Mouse (Mus musculus): ENCODE measurements around the gene Gas2l3. TPM values are rescaled to one million over a fixed set of nuclear protein-coding genes. Genes with fewer than 3 reads are reported as not detected.

The Gas2l3 gene
- polyA plus RNA-seq, 1 experiment from 2014 or later: 16.8 TPM

DNA sequence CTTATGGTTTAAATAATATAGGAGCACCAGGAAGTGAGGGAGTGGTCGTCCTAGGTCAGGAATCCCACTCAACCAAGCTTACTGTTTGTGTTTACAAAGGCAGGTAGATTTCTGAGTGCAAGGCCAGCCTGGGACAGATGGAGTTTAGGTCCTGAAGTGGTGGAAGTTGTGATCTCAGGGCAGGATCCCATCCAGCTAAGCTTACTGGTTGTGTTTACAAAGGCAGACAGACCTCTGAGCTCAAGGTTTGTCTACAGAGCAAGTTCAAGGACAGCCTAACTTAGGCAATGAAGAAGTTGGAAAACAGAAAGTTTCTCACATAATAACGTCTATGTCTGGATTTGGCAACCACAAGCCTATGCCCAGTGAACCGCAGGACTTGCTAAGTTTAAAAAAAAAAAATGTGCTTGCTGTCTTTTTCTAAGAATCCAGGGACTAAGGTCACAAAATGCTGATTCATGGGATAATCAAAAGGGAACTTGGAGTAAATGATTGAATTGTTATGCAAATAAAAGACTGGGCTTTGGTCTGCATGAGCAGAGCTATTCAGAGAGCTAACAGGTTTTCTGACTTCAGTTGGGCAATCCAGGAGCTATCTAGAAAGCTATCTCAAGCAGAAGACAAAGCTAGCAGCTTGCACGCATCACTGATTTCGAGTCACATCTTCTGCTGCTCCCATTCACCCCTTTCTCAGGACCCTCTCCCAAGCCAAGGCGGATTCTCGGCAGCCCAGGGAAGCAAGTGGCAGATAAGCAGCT lies 27.0 kb upstream of the Gas2l3 start:
- no peak overlapping the region for H3K4me2 ChIP-seq
- H3K4me1 ChIP-seq: no peaks in the 10 kb centered on the region
- H3K4me3 ChIP-seq: no peak overlapping the region
- peaks cover 12% of the 10 kb centered on the region; the same call in 1 of the 2 replicates for H3K9me3 ChIP-seq
- no peaks in the 10 kb centered on the region for H3K36me3 ChIP-seq
- no peak overlapping the region for H3K9ac ChIP-seq
- H3K27ac ChIP-seq (replicated peaks): no peak overlapping the region
- no peaks in the 10 kb centered on the region for H3K27me3 ChIP-seq (replicated peaks)
- WGBS: 64% methylated on average over 7 of the region's 7 CpGs
- no peak for ATAC-seq (ENCODE audit: extremely low read depth, insufficient number of reproducible peaks, low FRiP score, low TSS enrichment)

DNA sequence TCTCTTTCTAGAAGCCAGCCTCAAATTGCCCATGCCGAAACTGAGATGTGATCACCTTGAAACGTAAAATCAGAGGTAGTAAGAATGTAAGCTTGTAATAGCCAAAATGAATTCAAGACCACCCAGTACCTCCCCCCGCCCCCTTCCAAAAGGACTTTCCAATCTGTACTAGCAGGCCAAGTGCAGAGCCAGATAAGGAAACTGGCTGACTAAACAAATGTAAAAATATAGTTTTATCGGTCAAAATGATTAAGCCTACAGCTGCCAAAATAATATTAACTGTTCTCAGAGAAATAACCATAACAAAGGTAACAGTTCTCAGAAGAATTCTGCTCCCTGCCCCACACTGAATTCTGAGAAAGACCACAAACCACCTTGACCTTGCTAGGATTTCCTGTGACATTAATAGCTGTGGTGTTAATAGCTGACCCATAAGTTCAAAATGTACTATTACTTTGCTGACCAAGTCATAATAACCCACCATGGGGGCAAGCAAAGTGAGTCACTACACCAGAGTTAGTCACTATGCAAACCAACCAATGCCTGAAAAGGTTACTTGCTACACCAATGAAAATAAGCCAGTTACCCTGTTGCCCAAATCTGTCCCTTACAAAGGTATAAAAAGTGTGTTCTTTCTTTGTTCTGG lies 21.1 kb upstream of the Gas2l3 start:
- no peak overlapping the region for H3K27ac ChIP-seq (replicated peaks)
- H3K4me1 ChIP-seq: 0 out of 2 replicates have a peak, but pooled peaks cover 4% of the 10 kb centered on the region
- peaks cover 2% of the 10 kb centered on the region; the same call in 1 of the 2 replicates for H3K9me3 ChIP-seq
- ATAC-seq (ENCODE audit: extremely low read depth, insufficient number of reproducible peaks, low FRiP score, low TSS enrichment): no peak
- no peaks in the 10 kb centered on the region for H3K36me3 ChIP-seq
- H3K27me3 ChIP-seq (replicated peaks): no peaks in the 10 kb centered on the region
- no peak overlapping the region for H3K4me2 ChIP-seq
- H3K9ac ChIP-seq: no peak overlapping the region
- no peak overlapping the region for H3K4me3 ChIP-seq
- WGBS: 69% methylated on average over 4 of the region's 4 CpGs

DNA sequence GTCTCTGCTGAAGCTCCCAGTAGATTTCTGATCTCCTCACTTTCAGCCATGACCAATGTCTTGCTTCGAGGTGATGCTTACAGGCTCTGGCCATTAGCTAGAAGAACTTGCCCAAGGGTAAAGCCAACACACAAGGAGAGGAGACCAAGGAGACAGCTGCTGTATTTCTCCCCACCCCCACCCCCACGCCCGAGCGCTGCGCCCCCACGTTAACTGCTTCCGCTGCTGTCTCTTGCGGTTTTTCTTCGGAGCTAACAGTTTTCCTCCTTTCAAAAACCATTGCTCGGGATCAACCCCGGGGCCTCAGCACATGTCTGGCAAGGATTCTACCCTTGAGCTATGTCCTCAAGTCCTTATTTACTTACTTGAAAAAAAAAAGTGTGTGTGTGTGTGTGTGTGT lies 19.1 kb upstream of the Gas2l3 start:
- Histone ChIP-seq H3K4me2 (no peak overlapping the region), H3K27ac (replicated peaks) (no peak overlapping the region), H3K36me3 (no peaks in the 10 kb centered on the region), H3K4me1 (0 out of 2 replicates have a peak, but pooled peaks cover 8% of the 10 kb centered on the region), H3K9ac (no peak overlapping the region), H3K4me3 (no peak overlapping the region), H3K27me3 (replicated peaks) (no peaks in the 10 kb centered on the region), H3K9me3 (no peaks in the 10 kb centered on the region)
- ATAC-seq (ENCODE audit: extremely low read depth, insufficient number of reproducible peaks, low FRiP score, low TSS enrichment): no peak
- WGBS: 76% methylated on average over 11 of the region's 11 CpGs

DNA sequence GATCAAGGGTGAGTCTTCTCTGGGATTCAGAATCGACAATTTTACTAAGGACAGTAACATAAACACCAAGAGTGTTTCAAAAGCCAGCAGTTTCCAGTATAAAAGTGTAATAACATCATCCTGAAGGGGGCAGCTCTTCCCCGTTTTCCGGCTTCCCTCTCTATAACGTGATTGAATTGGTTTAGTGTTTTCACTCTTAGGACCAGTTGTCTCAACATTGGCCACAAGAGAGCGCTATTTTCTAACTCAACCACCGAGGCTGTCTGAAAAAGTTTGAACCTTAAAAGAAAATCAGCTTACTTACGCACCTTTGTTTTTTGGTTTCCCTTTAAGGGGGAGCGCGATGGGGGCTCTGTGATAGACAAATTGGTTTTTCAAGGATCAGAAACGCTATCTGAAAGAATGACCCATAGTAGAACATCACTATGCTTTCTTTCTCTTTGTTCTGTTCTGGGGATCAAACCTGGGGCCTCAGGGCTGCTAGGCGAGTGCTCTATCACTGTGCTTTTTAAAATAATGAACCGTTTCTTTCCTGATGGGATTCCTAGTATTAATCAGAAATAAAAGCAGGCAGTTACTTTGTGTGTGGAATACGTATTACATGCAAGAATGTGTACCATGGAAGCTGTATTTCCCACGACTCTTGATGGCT lies 18.2 kb upstream of the Gas2l3 start:
- Histone ChIP-seq H3K9me3 (no peaks in the 10 kb centered on the region), H3K36me3 (no peaks in the 10 kb centered on the region), H3K9ac (peak overlapping the region; percentile 62), H3K4me3 (0 out of 2 replicates have a peak overlapping the region, but pooled peaks have one; percentile 22), H3K4me1 (0 out of 2 replicates have a peak, but pooled peaks cover 8% of the 10 kb centered on the region), H3K27ac (replicated peaks) (no peak overlapping the region), H3K4me2 (peak overlapping the region; percentile 47), H3K27me3 (replicated peaks) (no peaks in the 10 kb centered on the region)
- ATAC-seq (ENCODE audit: extremely low read depth, insufficient number of reproducible peaks, low FRiP score, low TSS enrichment): no peak
- WGBS: 22% methylated on average over 14 of the region's 14 CpGs

DNA sequence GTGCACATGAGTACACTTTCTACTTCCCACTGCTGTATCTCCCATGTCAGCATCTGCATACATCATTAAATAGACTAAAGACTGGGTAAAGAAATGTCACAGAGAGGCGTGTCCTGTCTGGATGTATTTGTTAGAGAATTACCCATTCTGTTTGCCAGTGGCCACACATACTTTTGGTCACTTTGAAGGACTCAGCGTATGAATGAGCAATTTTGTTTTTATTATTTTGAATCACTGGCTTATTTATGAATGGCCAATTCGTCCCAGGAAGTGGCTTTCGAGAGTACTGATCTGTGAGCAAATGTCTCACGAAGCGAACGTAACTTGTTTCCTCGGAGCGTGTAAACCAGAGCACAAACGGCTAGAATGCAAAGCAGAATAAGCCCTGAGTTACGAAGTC lies 17.2 kb upstream of the Gas2l3 start:
- no peak overlapping the region for H3K4me2 ChIP-seq
- H3K27ac ChIP-seq (replicated peaks): no peak overlapping the region
- H3K9me3 ChIP-seq: no peaks in the 10 kb centered on the region
- no peaks in the 10 kb centered on the region for H3K27me3 ChIP-seq (replicated peaks)
- H3K4me1 ChIP-seq: 0 out of 2 replicates have a peak, but pooled peaks cover 8% of the 10 kb centered on the region
- no peaks in the 10 kb centered on the region for H3K36me3 ChIP-seq
- H3K9ac ChIP-seq: no peak overlapping the region
- no peak for ATAC-seq (ENCODE audit: extremely low read depth, insufficient number of reproducible peaks, low FRiP score, low TSS enrichment)
- WGBS: 87% methylated on average over 11 of the region's 11 CpGs
- H3K4me3 ChIP-seq: no peak overlapping the region

DNA sequence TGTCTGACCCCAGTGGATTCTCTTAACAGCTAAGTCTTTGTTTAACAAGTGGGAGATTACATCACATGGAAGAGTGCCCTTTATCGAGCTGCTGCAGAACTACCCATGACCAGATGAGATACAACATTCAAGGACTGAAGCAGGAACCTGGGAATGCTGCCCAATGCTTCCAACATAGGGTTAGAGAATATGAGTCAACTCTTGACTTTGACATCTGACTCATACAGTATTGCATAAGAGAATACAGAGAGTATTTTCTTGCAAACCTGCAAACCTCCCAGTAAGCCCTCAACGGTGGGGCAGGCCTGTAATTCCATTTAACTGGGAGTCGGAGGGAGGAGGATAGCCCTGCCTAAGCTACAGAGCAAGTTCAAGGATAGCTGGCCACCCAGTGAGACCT lies 15.0 kb upstream of the Gas2l3 start:
- Histone ChIP-seq H3K27ac (replicated peaks) (no peak overlapping the region), H3K9me3 (no peaks in the 10 kb centered on the region), H3K9ac (no peak overlapping the region), H3K4me3 (no peak overlapping the region), H3K36me3 (no peaks in the 10 kb centered on the region), H3K4me1 (0 out of 2 replicates have a peak, but pooled peaks cover 4% of the 10 kb centered on the region), H3K4me2 (no peak overlapping the region), H3K27me3 (replicated peaks) (no peaks in the 10 kb centered on the region)
- ATAC-seq (ENCODE audit: extremely low read depth, insufficient number of reproducible peaks, low FRiP score, low TSS enrichment): no peak
- 50% methylated on average over 3 of the region's 3 CpGs for WGBS

DNA sequence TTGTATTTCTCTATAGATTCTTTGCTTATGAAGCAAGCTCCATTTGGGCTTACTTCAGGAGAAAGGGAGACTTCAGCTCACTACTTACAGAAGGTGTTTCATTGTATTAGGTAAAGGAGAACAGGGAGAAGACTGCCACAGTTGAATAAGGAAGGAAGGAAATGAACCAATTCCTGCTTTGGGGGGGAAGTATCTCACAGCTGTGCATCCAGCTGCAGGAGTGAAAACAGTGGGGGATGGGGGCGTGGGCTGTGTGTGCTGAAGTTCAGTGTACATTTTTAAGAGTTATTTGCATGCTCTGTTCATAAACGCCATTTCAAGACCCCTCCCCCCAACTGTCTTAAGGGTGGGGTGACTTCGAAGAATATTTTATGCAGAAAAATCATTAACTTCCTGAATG lies 10.0 kb upstream of the Gas2l3 start:
- no peaks in the 10 kb centered on the region for H3K27me3 ChIP-seq (replicated peaks)
- WGBS: 64% methylated on average over 3 of the region's 3 CpGs
- no peak overlapping the region for H3K9ac ChIP-seq
- H3K36me3 ChIP-seq: no peaks in the 10 kb centered on the region
- no peak overlapping the region for H3K4me2 ChIP-seq
- ATAC-seq (ENCODE audit: extremely low read depth, insufficient number of reproducible peaks, low FRiP score, low TSS enrichment): no peak
- H3K4me3 ChIP-seq: no peak overlapping the region
- H3K4me1 ChIP-seq: peaks cover 7% of the 10 kb centered on the region; the same call in 1 of the 2 replicates
- H3K9me3 ChIP-seq: no peaks in the 10 kb centered on the region
- H3K27ac ChIP-seq (replicated peaks): no peak overlapping the region

DNA sequence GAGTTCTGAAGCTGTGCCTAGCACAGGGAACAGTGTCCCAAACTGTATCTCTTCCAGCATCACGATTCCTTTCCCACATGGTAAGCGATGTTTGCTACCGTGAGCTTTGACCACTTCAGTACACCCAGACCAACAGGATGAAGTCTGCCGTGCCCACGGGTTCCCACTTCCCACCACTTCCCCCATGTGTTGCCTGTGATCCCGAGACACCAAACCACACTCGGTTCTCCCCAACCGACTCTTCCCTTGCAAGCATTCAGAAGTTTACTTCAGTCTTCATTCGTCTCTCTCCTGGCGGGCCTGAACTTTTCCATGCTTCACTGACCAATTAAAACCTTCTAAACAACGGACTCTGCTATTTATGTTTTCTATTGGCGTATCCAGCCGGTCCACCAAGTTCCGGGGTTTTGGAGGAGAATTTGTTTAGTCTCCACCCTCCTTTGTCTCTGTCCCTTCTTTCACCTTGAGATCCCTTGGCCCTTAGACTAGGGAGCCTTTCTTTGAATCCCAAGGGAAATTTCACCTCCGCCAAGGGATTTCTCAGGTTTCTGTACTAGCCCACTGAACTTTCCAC lies 9.4 kb upstream of the Gas2l3 start:
- H3K36me3 ChIP-seq: no peaks in the 10 kb centered on the region
- ATAC-seq (ENCODE audit: extremely low read depth, insufficient number of reproducible peaks, low FRiP score, low TSS enrichment): no peak
- H3K4me3 ChIP-seq: no peak overlapping the region
- no peaks in the 10 kb centered on the region for H3K27me3 ChIP-seq (replicated peaks)
- peaks cover 4% of the 10 kb centered on the region; the same call in 1 of the 2 replicates for H3K4me1 ChIP-seq
- 77% methylated on average over 15 of the region's 15 CpGs for WGBS
- H3K9me3 ChIP-seq: no peaks in the 10 kb centered on the region
- H3K4me2 ChIP-seq: no peak overlapping the region
- H3K9ac ChIP-seq: no peak overlapping the region
- no peak overlapping the region for H3K27ac ChIP-seq (replicated peaks)

DNA sequence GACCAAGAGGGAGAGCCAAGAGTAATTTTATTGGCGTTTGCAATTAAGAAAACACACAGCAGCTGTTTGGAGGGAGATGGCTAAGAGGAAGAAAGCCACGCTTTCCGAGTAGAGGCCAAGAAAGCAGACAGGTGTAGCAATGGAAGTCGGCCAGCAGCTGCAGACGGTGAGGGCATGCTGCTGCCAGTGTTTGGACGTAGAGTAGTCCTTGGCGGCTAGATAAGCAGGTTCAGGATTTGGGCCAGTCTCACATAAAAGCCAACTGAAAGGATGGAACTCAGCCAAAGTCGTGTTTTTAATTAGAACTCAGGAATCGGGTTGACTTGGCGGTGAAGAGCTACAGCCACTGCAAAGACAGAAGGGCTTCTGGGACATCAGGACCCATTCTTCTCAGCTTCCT lies 6.6 kb upstream of the Gas2l3 start:
- Histone ChIP-seq H3K4me3 (no peak overlapping the region), H3K4me2 (no peak overlapping the region), H3K9ac (no peak overlapping the region), H3K27me3 (replicated peaks) (no peaks in the 10 kb centered on the region), H3K9me3 (no peaks in the 10 kb centered on the region), H3K27ac (replicated peaks) (no peak overlapping the region), H3K36me3 (no peaks in the 10 kb centered on the region), H3K4me1 (peaks cover 4% of the 10 kb centered on the region; the same call in 1 of the 2 replicates)
- ATAC-seq (ENCODE audit: extremely low read depth, insufficient number of reproducible peaks, low FRiP score, low TSS enrichment): no peak
- 58% methylated on average over 10 of the region's 10 CpGs for WGBS

DNA sequence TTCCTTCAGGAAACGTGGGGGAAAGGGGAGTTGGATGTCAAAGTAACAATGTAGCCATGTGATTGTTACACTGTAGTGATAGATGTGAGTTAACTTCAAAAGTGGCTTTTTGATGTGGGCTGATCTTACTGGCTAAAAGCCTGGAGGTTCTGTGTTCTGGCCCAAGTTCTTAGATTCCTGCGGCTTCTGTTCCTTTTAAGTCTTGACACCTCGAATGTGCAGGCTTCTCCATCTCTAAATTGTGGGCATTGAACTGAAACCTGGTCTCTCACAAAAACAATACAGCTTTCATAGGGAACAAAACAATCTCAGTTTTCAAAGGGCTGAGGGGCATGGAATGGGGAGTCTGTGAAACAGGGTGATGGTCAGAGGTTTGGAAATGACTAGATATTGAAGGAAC lies 614 bp upstream of the Gas2l3 start:
- Histone ChIP-seq H3K9me3 (peaks cover 4% of the 10 kb centered on the region; the same call in 1 of the 2 replicates), H3K27me3 (replicated peaks) (no peaks in the 10 kb centered on the region), H3K4me2 (peak overlapping the region; percentile 89), H3K36me3 (peaks cover 12% of the 10 kb centered on the region), H3K4me1 (peaks cover 30% of the 10 kb centered on the region), H3K4me3 (peak overlapping the region; percentile 87), H3K27ac (replicated peaks) (peak overlapping the region; percentile 77), H3K9ac (peak overlapping the region; percentile 87)
- ATAC-seq (ENCODE audit: extremely low read depth, insufficient number of reproducible peaks, low FRiP score, low TSS enrichment): no peak
- 51% methylated on average over 3 of the region's 3 CpGs for WGBS

DNA sequence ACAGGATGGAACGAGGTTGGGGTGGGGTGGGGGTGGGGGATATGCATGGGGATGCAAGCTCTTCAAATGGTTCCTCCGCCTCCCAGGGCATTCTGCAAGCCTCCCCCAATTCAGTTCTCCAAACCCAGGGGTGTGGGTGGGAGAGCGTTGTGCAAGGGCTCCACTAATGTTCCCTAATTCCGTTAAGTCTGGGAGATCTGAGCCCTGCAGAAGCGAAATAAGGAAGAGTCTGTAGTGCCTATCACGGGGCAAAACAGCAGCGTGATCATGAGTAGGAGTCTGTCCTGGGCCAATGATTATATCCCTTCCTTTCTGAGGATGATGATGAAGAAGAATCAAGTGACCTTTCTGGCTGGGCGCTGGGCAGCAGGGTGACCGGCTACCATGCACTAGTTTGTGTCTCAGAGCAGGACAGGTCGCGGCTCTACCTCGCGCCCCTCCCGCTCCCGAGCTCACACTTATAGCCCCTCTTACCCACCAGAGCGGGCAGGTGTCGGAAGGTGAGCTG lies 598 bp downstream of the Gas2l3 start:
- Histone ChIP-seq H3K9ac (peak overlapping the region; percentile 87), H3K4me3 (peak overlapping the region; percentile 87), H3K27me3 (replicated peaks) (no peaks in the 10 kb centered on the region), H3K4me1 (peaks cover 41% of the 10 kb centered on the region), H3K9me3 (peaks cover 4% of the 10 kb centered on the region; the same call in 1 of the 2 replicates), H3K4me2 (peak overlapping the region; percentile 89), H3K36me3 (peaks cover 12% of the 10 kb centered on the region), H3K27ac (replicated peaks) (peak overlapping the region; percentile 80)
- WGBS: 2% methylated on average over 17 of the region's 17 CpGs
- peak; percentile 5; the same call in 1 of the 2 replicates for ATAC-seq (ENCODE audit: extremely low read depth, insufficient number of reproducible peaks, low FRiP score, low TSS enrichment)
